Mouse (Mus musculus) embryonic facial prominence, embryonic 11.5 days (tissue): ENCODE data around the gene Bach2. TPM values are rescaled to one million over a fixed set of nuclear protein-coding genes. Genes with fewer than 3 reads are reported as not detected.

Source experiments
- ATAC-seq: fragments of 200-750 bp; cut with Nextera tagmentation; replicated peaks from 2 replicates; pipeline ENCODE4 v1.8.0; 2017; ENCODE audit warnings: low read depth; ENCODE audit not compliant: insufficient number of reproducible peaks, low FRiP score, low TSS enrichment
- DNase-seq: peaks from one replicate; pipeline ENCODE4 v3.0.0-alpha.2; 2015; ENCODE audit warnings: low spot score
- H3K27ac ChIP-seq: fragments of 300-500 bp; sonication (generic); replicated peaks from 2 replicates; pipeline ENCODE4 v1.5.1; 2014; ENCODE audit warnings: mild to moderate bottlenecking, low read depth, low read length, control low read depth
- H3K27me3 ChIP-seq: fragments of 300-500 bp; sonication (generic); 2 replicates; pipeline ENCODE4 v1.6.1; 2014; ENCODE audit warnings: mild to moderate bottlenecking, low read length, moderate library complexity, mixed read lengths; ENCODE audit not compliant: control insufficient read depth, insufficient read depth
- H3K36me3 ChIP-seq: fragments of 300-500 bp; sonication (generic); replicated peaks from 2 replicates; pipeline ENCODE4 v1.6.1; 2014; ENCODE audit warnings: low read depth, mild to moderate bottlenecking, low read length, moderate library complexity, mixed read lengths; ENCODE audit not compliant: control insufficient read depth, insufficient read depth
- H3K4me1 ChIP-seq: fragments of 300-500 bp; sonication (generic); 2 replicates; pipeline ENCODE4 v1.6.1; 2014; ENCODE audit warnings: low read length, mixed read lengths; ENCODE audit not compliant: control insufficient read depth, insufficient read depth
- H3K4me2 ChIP-seq: fragments of 300-500 bp; sonication (generic); 2 replicates; pipeline ENCODE4 v1.6.1; 2014; ENCODE audit warnings: low read depth, mild to moderate bottlenecking, control low read depth, low read length, moderate library complexity
- H3K4me3 ChIP-seq: fragments of 300-500 bp; sonication (generic); 2 replicates; pipeline ENCODE4 v1.5.1; 2014; ENCODE audit warnings: low read depth, low read length, control low read depth
- H3K9ac ChIP-seq: fragments of 300-500 bp; sonication (generic); replicated peaks from 2 replicates; pipeline ENCODE4 v1.6.1; 2014; ENCODE audit warnings: mild to moderate bottlenecking, control low read depth, low read length
- H3K9me3 ChIP-seq: fragments of 300-500 bp; sonication (generic); replicated peaks from 2 replicates; pipeline ENCODE4 v1.6.1; 2016; ENCODE audit warnings: mild to moderate bottlenecking, low read length, inconsistent platforms, mixed read lengths; ENCODE audit not compliant: control insufficient read depth
- WGBS: fragments of 180-500 bp; shearing (Covaris S2); extraction: QIAGEN DNeasy Blood & Tissue Kit; methylation state at CpG from one replicate; pipeline ENCODE4 v1.1.7; 2014; 5-methylcytosine and 5-hydroxymethylcytosine counted together
- polyA plus RNA-seq: library from polyadenylated mRNA; unstranded; fragments of >200 nt; fragmentation: Nextera tagmentation; extraction: Ambion mirVana; gene quantifications from 2 replicates; pipeline ENCODE4 v1.2.1, GENCODE M21; 2014

The Bach2 gene
- polyA plus RNA-seq, 1 experiment from 2014 or later: 11.5 TPM

DNA sequence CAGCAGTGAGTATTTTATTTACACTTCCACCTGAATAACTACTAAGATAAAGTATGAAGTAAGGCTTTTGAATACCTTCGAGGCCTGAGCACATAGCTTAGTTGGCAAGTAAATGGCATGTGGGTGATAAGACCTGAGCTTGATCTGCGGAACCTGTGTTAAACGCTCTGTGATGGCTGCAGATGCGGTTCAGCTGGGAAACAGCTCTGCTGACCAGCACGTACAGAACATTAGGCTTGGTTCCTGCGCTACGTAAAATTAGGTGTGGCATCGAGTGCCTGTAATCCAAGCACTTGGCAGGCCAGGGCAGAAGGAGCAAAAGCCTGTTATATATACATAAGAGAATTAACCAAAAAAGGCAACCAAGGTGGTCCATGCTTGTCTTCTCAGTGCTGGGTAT is 252.6 kb downstream of the Bach2 start:
- WGBS: 81% methylated on average over 8 of the region's 8 CpGs
- H3K27ac ChIP-seq: no peak overlapping the region
- no peak overlapping the region for H3K4me3 ChIP-seq
- DNase-seq (no peak), ATAC-seq (no peak)
- H3K4me2 ChIP-seq: no peak overlapping the region
- H3K36me3 ChIP-seq: no peaks in the 10 kb centered on the region
- H3K9me3 ChIP-seq: no peaks in the 10 kb centered on the region
- no peak overlapping the region for H3K9ac ChIP-seq
- H3K27me3 ChIP-seq: no peaks in the 10 kb centered on the region
- peaks cover 3% of the 10 kb centered on the region; the same call in 1 of the 2 replicates for H3K4me1 ChIP-seq

DNA sequence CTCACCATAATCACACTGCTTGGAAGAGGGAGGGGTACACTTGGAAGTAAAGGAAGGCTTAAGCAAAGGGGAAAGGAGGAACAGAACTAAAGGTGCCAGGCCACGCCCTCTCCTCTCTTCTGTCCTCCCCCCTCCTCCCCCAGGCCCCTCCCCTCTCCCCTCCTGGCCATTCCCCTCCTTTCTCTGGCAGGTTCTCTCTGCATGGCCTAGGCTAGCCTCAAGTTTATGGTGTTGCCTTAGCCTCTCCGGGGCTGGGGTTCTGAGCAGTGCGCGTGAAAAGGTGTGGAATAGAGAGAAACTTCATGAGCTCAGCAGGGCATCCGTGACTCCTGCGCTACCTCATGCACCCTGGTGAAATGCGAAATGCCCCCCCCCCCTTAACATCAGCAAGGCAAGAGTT is 254.2 kb downstream of the Bach2 start:
- Histone ChIP-seq H3K36me3 (no peaks in the 10 kb centered on the region), H3K27me3 (no peaks in the 10 kb centered on the region), H3K27ac (no peak overlapping the region), H3K4me1 (no peaks in the 10 kb centered on the region), H3K4me2 (no peak overlapping the region), H3K9me3 (no peaks in the 10 kb centered on the region), H3K9ac (no peak overlapping the region), H3K4me3 (no peak overlapping the region)
- peak; percentile 70; the same call in 1 of the 2 replicates for ATAC-seq
- no peak for DNase-seq
- 82% methylated on average over 7 of the region's 7 CpGs for WGBS

DNA sequence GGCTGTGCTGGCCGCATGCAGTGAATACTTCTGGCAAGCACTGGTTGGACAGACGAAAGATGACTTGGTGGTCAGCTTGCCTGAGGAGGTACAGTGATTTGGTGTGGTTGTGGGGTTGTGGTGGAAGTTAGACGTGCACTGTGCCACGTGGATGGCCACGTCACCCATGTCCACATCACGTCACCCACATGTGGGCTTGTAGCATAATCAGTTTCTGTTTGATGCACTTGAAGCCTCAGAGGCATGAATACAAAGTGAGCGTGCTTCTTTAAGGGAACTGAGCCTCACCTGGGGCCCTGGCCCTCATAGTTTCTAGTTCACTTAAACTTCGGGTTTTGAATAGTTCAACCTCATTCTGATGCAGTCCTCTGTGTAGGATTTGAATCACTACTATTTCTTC is 263.2 kb downstream of the Bach2 start:
- H3K9ac ChIP-seq: no peak overlapping the region
- no peak overlapping the region for H3K27ac ChIP-seq
- no peak for DNase-seq
- H3K9me3 ChIP-seq: no peaks in the 10 kb centered on the region
- no peak overlapping the region for H3K4me3 ChIP-seq
- H3K27me3 ChIP-seq: no peaks in the 10 kb centered on the region
- no peak overlapping the region for H3K4me2 ChIP-seq
- H3K36me3 ChIP-seq: no peaks in the 10 kb centered on the region
- WGBS: 90% methylated on average over 8 of the region's 8 CpGs
- no peaks in the 10 kb centered on the region for H3K4me1 ChIP-seq
- ATAC-seq: no peak

DNA sequence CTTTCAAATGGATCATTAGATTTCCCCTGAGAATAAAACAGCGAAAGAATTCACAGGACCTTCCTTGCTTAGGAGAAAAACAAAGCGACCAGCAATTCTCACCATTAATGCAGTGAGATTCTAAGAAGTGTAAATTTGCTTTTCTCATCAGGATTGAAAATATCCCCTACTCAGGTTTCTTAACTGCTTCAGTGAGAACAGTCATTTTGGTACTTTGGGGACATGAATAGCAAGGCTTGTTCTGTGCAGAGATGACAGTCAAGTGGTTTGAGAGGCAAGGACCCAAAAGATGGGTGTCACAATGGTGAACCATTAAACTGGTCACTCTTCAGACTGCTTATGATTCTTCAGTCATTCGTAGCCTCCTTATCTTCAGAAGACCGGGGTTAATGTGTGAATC is 263.6 kb downstream of the Bach2 start:
- WGBS: 89% methylated on average over 4 of the region's 4 CpGs
- DNase-seq (no peak), ATAC-seq (no peak)
- Histone ChIP-seq H3K27ac (no peak overlapping the region), H3K4me3 (no peak overlapping the region), H3K27me3 (no peaks in the 10 kb centered on the region), H3K9ac (no peak overlapping the region), H3K36me3 (no peaks in the 10 kb centered on the region), H3K9me3 (no peaks in the 10 kb centered on the region), H3K4me1 (no peaks in the 10 kb centered on the region), H3K4me2 (no peak overlapping the region)

DNA sequence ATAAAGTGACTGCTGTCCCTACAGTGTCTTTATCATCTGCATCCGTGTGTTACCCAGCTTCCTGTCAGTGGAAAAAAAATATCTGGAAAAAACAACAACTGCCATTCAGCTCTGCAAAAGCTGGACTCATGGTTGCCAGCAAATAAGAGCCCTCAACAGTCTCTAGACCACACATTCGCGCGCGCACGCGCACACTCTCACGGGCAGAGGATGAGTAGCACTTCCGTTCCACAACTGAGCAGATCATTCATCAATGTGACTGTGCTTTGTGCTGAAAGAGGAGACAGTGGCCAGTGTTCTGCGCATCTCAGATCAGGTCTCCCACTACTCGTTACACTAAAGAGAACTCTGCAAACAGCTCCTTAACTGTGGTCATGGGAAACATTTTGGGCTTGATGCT is 265.6 kb downstream of the Bach2 start:
- ATAC-seq: no peak
- Histone ChIP-seq H3K9me3 (no peaks in the 10 kb centered on the region), H3K4me1 (peaks cover 3% of the 10 kb centered on the region), H3K4me2 (no peak overlapping the region), H3K4me3 (no peak overlapping the region), H3K9ac (no peak overlapping the region), H3K27ac (no peak overlapping the region), H3K27me3 (no peaks in the 10 kb centered on the region), H3K36me3 (no peaks in the 10 kb centered on the region)
- no peak for DNase-seq
- 97% methylated on average over 11 of the region's 11 CpGs for WGBS

DNA sequence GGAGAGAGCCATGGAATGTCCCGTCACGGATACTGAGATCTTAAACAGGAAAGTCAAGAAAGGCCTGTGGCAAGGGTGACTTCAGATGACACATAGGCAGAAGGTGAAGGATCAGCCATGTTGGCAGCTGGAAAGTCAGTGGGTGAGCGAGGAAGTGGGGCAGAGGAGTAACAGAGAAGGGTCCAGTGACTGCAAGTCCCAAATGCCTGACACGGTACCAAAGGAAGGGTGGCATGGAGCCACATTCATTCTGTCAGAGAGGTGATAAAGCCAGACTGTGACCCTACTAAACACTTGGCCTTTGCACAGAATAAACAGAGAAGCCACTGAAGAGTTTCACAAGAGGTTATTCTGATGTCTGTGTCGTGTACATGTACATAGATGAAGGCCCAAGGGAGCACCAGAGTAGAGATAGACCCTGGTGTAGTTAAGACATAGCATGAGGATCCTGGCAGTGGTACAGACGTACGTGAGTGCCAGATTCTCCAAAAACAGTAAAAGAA is 267.8 kb downstream of the Bach2 start:
- ATAC-seq (no peak), DNase-seq (no peak)
- no peak overlapping the region for H3K4me2 ChIP-seq
- H3K27ac ChIP-seq: no peak overlapping the region
- no peaks in the 10 kb centered on the region for H3K27me3 ChIP-seq
- H3K4me3 ChIP-seq: no peak overlapping the region
- no peak overlapping the region for H3K9ac ChIP-seq
- H3K4me1 ChIP-seq: peaks cover 3% of the 10 kb centered on the region
- no peaks in the 10 kb centered on the region for H3K9me3 ChIP-seq
- WGBS: 91% methylated on average over 7 of the region's 7 CpGs
- no peaks in the 10 kb centered on the region for H3K36me3 ChIP-seq

DNA sequence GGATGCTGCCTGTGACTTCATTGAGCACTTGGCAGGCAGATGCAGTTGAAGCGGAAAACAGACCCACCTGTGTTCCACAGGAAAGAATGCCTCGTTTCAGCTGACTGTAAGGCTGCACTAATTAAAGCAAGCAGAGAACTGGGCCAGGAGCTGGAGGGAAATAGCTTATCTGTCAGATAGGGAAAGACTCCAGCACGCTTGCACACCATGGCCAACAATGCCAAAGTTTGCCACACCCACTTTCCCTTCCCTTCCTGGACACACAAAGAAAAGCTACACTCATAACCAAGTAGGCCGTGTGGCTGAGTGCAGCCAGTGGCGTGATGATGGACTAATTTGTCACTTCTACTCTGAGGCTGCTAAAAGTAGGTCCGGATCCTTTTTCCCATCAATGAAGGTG is 268.4 kb downstream of the Bach2 start:
- DNase-seq: no peak
- WGBS: 87% methylated on average over 6 of the region's 6 CpGs

DNA sequence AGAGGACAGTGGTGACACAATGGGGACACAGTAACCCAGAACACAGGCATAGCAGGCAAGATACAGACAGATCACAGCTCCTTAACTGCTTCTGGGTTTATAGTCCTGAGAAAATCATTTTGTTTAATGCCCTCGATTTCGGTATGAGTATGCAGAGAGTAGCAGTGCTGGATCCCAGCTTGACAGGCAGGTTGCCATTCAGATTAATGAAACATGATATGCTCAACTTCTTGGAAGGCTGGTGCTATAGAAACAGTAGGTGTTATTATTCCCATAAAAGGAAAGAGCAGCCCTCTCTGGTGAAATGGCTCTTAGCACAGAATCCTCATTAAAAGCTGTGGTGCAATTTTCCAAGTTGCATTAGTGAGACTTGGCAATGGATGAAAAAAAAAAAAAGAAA is 270.0 kb downstream of the Bach2 start:
- no peak overlapping the region for H3K27ac ChIP-seq
- peaks cover 3% of the 10 kb centered on the region for H3K4me1 ChIP-seq
- no peak overlapping the region for H3K9ac ChIP-seq
- no peak for ATAC-seq
- peak; percentile 50 for DNase-seq
- no peaks in the 10 kb centered on the region for H3K36me3 ChIP-seq
- H3K4me2 ChIP-seq: no peak overlapping the region
- H3K9me3 ChIP-seq: no peaks in the 10 kb centered on the region
- no peak overlapping the region for H3K4me3 ChIP-seq
- no peaks in the 10 kb centered on the region for H3K27me3 ChIP-seq
- 33% methylated on average over 2 of the region's 2 CpGs for WGBS

More for the DNA sequence above, 268.4 kb downstream of the Bach2 start:
- H3K9me3 ChIP-seq: no peaks in the 10 kb centered on the region
- H3K4me1 ChIP-seq: peaks cover 3% of the 10 kb centered on the region
- ATAC-seq: no peak
- no peak overlapping the region for H3K4me3 ChIP-seq
- no peaks in the 10 kb centered on the region for H3K36me3 ChIP-seq
- H3K27me3 ChIP-seq: no peaks in the 10 kb centered on the region
- H3K27ac ChIP-seq: no peak overlapping the region
- H3K9ac ChIP-seq: no peak overlapping the region
- H3K4me2 ChIP-seq: no peak overlapping the region
